Mouse (Mus musculus) layer of hippocampus, adult 9-10 months (tissue): ENCODE measurements at regions not wholly inside any gene's neighbourhood (a gene's known extent, or its start where the extent isn't known, plus 50 kb on each side); places are given as distances from the start of the nearest gene placed in this dataset.

Experiments used
- DNase-seq: peaks from one replicate; pipeline ENCODE4 v3.0.0; 2022; ENCODE audit warnings: low spot score

DNA sequence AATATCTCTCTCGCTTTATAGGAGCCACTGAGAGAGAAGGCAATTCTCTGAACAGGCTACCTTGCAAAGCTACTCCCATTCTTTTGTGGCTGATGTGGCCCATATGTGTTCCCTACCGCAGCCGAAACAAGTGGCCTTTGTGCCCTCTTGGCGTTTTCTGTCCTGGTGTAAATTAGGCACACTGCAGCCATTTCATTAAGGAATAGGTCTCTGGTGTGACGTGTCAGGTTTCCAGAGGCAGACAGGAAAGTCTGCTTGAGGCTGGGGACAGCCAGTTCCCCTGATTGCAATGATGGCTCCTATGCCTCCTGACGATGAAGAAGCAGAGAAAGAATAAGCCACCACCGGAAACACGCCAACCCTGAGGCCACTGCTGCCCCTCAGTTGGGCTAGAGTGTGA, 59.3 kb upstream of the Bcor start:
- no peak for DNase-seq

GRCm38 (mm10) chrX:12224314-12224713, 64.2 kb upstream of the Bcor start:
- DNase-seq, result no peak

DNA sequence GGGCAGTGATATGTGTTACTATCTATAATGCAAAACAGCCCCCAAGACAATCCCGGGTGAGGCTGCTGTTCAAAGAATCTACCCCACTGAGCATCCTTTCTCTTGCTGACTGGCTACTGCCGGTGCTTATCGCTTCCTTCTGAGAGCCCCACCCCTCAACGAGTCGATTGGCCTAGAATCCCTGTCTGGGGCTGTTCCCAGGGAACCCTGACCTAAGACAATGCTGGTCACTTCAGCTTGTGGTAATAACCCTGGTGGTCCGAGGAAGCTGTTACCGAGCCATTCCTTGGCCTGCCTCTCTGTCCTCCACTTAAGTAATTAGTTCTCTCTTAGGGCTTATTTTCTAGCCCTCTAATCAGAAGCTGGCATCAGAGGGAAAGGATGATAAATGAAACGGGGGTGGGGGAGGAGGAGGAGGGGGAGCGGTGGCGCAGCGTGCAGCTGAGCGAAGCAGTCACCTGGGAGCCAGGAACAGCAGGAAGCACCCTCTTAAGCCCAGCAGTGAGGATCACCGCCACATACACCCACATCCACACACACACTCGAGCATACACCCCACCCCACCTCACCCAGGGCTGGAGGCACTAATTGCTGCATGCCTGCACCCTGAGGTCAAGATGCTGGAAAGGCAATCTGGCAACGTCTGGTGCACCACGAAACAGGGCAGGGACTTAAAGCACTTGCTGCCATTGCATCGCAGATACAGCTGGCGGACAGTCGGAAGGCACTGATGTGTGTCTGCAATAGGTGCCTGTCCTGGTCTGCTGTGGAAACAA, 65.1 kb upstream of the Bcor start:
- DNase-seq, result no peak

DNA sequence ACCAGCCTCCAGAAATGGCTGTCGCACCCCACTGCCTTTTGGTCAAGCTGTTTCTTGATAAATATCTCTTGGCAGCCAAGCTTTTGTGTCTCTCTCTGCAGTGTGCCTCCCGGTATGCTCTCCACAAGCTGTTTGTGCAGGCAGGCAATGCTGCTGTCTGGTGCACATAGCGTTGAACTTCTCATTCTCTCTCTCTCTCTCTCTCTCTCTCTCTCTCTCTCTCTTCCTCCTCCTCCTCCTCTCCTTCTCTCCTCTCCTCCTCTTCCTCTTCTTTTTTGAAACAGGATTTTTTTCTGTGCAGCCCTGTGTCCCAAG, 65.7 kb upstream of the Bcor start:
- DNase-seq, result no peak

DNA sequence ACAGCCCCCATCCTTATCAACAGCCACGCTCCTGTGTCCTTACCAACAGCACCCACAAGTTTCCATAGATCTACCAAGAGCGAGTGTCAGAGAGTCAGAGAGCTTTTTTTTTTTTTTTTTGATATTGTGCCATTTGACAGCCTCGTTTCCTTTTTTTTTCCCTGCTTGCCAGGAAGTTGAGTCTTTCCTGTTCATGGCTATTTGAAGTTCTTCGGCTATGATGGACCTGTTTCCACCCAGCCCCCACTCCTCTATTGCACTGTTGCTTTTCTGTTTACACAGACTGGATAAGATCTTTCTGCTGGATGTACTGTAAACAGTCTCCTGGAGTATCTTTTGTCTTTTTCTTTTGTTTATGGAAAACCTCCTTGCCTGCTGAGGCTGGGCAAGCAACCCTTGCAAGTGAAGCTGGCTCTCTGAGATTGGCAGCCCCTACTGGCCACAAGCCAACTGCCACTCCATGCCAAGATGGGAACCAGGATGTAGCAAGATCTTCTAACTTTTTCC, 80.4 kb upstream of the Bcor start:
- no peak for DNase-seq

GRCm38 (mm10) chrX:12241751-12242150, 81.6 kb upstream of the Bcor start:
- DNase-seq, result no peak

GRCm38 (mm10) chrX:12249071-12249470, 88.9 kb upstream of the Bcor start:
- DNase-seq, result no peak

DNA sequence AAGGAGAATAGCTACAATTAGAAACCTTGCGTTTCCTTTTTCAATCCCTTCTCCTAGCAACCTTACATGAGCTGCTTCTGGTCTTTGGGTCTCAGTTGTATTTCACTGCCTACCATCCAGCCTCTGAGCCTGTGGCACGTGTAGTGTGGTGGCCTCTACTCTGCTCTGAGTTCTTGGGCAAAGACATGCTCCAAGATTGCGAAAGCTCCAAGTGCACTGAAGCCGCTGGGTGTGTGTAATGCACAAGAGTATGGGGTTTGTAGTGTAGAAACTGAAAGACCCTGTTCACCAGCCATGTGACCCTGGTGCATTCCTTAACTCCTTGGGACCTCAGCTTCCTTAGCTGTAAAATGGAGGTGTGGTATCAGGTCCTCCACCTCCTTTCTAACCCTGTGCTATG, 89.8 kb upstream of the Bcor start:
- DNase-seq, result no peak

- no peak for DNase-seq
Measured at GRCm38 (mm10) chrX:12251853-12252679, 91.9 kb upstream of the Bcor start.

GRCm38 (mm10) chrX:12252680-12253021, 92.5 kb upstream of the Bcor start:
- no peak for DNase-seq

GRCm38 (mm10) chrX:12256758-12257157, 96.6 kb upstream of the Bcor start:
- no peak for DNase-seq

GRCm38 (mm10) chrX:12263834-12264233, 103.7 kb upstream of the Bcor start:
- no peak for DNase-seq

GRCm38 (mm10) chrX:12284741-12285140, 124.6 kb upstream of the Bcor start:
- DNase-seq, result no peak

- DNase-seq, result no peak
Measured at GRCm38 (mm10) chrX:12285141-12285540, 125.0 kb upstream of the Bcor start.

DNA sequence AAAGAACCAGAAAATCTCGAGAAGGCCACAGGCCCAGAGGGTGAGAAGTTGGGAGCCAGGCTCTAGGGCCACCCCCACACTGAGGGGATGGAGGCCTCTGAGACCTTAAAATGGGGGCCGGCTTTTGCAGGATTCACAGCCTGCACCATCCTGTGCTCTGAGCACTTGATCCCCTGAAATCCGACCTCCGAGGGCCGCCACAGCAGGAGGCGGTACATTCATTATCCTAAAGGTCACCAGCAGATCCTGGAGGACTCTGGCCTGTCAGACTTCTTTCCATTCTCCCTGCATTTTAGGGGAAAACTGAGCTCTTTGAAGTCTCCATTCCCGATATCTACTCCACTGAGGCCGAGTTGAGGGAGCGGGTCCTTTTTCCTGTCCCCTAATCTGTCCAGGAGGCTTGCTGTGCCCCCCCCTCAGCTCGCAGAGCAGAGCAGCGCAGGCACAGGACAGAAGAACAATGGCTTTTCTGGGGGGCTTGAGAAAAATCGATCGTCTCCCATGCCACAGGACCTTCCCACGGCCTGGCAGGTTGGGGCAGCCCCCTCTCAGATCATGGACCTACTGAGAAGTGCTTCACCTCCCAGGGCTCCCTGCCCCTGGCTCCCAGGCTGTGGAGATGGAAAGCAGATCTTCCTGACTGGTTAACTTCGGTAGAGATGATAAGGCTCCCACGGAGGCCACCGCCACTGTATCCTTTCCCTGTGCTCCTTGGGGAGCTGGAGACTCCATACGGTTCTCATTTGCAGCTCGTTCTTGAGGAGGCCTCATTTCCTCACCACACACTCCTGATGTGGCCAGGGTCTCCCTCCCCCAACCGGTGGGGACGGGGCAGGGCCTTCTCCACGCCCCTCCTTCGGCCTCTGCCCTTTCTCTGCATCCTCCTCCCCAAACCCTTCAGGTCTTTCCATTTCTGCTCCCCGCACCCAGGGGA, 126.1 kb upstream of the Bcor start:
- DNase-seq, result no peak

DNA sequence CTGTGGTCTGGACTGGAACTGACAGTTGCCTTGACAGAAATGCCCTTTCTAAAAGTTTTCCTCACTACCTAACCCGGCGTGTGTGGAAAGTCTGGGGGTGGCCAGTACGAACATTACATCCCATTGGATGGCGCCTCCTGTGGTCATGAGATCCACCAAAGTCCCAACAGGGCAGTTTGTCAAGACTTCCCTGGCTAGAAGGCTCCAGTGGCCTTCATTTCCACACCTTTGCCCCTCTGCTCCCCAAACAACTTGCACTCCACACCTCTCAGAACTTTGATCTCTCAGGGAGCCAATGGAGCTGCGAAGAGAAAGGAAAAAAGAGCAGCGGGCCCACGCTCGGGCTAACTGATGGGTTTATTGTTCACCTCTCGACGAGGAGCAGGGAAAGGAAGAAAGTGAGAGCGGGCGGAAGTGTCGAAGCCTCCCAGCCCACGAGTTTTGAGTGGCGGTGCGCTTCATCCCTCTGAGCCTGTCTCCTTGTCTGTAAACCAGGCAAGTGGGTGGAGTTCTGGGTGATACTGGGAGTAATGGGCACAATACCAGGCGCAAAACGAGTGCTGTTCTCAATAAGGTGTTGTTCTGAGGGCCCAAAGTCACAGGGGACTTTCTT, 126.9 kb upstream of the Bcor start:
- no peak for DNase-seq

DNA sequence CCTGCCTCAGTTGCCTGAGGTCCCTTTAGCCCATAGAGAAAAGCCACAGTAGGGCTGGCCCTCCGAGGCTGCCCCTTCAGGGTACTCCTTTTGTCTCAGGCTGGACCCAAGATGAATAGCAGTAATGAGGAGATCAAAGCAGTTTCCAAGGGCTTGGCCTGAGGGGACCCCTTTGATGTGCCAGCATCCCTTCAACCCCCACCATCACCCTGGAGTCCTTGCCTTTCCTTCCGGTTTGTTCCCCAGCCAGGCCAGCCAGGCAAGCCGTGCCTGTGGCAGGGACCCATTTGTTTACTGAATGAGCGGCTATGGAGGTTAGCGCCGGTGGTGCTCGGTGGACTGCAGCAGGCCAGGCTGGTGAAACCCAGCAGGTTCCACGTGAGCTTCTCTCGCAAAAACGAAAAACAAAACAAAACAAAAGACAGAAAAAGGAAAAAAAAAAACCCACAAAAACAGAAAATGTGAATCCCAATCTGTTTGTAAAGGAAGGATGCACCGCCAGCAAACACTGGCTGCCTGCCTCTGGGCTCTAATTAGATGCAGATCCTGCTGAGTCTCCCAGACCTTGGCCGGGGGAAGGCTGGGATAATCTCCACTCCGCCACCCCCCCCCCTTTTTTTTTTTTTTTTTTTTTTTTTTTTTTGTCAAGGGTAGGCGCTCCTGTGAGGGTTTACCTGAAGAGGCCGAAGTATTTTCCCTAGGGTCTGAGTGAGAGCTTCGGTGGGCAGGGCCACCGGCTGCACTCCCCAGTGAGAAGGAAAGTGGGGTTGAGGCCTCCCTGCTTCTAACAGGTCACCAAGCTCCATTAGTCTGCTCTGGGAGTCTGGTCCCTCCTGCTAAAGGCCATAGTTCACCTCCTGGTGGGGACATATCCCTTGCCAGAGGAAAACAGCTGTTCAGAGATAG, 127.8 kb upstream of the Bcor start:
- no peak for DNase-seq

DNA sequence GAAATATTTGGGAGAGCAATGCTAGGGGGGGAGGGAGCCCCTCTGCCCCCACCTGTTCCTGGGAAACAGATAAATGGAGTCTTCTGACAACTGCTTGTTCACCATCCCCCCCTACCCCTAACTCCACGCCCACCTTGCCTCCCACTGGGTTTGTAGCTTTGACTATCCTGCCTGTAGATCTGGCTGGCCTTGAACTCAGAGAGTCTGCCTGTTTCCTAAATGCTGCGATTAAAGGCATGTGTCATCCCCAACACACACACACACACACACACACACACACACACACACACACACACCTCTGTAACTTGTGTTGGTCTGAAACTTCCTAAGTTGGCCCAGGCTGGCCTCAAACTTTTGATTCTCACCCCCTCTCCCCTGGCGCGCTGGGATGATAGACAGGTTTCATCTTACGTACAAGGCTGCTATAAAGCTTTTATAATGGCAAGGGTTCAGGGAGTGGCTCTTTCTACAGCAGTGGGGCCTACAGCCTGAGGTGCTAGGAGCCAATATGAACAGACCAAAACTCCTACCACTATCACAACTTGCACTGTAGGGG, 128.5 kb upstream of the Bcor start:
- no peak for DNase-seq

GRCm38 (mm10) chrX:12293146-12293545, 133.0 kb upstream of the Bcor start:
- no peak for DNase-seq

- no peak for DNase-seq
Measured at GRCm38 (mm10) chrX:12294452-12294851, 134.3 kb upstream of the Bcor start.

DNA sequence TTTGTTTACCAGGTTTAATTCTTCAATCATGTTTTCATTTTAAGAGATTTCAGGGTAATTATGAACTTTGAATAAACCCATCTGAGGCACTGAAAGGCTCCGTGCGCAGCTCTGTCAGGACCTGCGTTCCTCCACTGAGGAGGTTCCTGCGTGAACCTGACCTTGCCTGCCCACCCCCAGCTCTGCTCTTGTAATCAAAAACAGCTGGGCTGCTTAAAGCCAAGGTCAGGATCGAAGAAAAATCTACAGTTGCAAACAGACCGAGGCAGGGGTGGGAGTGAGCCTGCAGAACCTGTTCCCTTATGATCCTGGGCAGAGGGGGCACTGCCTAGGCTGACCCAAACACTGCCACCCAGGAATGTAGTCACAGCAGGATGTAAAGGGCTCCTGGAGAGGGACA, 134.8 kb upstream of the Bcor start:
- no peak for DNase-seq
